Mouse (Mus musculus) lung, embryonic 15.5 days (tissue): ENCODE data around the gene Mup4. TPM values are rescaled to one million over a fixed set of nuclear protein-coding genes. Genes with fewer than 3 reads are reported as not detected.
A peak's percentile ranks its signal among the peaks of the same experiment; 100 is the strongest.
"Not testable (repeated sequence)": the region's sequence is repeated elsewhere in the genome, so short reads cannot be mapped to it uniquely, and the experiment has no call there.

ENCODE experiments used
- ATAC-seq: fragments of 200-750 bp; cut with Nextera tagmentation; 2 replicates; pipeline ENCODE4 v1.8.0; 2017; ENCODE audit warnings: moderate number of reproducible peaks, borderline replicate concordance; ENCODE audit not compliant: low FRiP score, low TSS enrichment; ENCODE audit errors: extremely low read depth
- H3K27ac ChIP-seq: fragments of 300-500 bp; sonication (generic); 2 replicates; pipeline ENCODE4 v1.5.1; 2015; ENCODE audit warnings: moderate library complexity, mild to moderate bottlenecking, inconsistent platforms
- H3K27me3 ChIP-seq: fragments of 300-500 bp; sonication (generic); 2 replicates; pipeline ENCODE4 v1.6.1; 2015; ENCODE audit warnings: inconsistent platforms
- H3K36me3 ChIP-seq: fragments of 300-500 bp; sonication (generic); 2 replicates; pipeline ENCODE4 v1.6.1; 2015; ENCODE audit warnings: inconsistent platforms
- H3K4me1 ChIP-seq: fragments of 300-500 bp; sonication (generic); 2 replicates; pipeline ENCODE4 v1.6.1; 2015; ENCODE audit warnings: inconsistent platforms
- H3K4me2 ChIP-seq: fragments of 300-500 bp; sonication (generic); 2 replicates; pipeline ENCODE4 v1.6.1; 2015; ENCODE audit warnings: inconsistent platforms, mild to moderate bottlenecking, moderate library complexity
- H3K4me3 ChIP-seq: fragments of 300-500 bp; sonication (generic); 2 replicates; pipeline ENCODE4 v1.5.1; 2015; ENCODE audit warnings: mild to moderate bottlenecking, inconsistent platforms
- H3K9ac ChIP-seq: fragments of 300-500 bp; sonication (generic); 2 replicates; pipeline ENCODE4 v1.6.1; 2015; ENCODE audit warnings: inconsistent platforms
- H3K9me3 ChIP-seq: fragments of 300-500 bp; sonication (generic); 2 replicates; pipeline ENCODE4 v1.6.1; 2016; ENCODE audit warnings: inconsistent platforms
- WGBS: fragments of 180-500 bp; shearing (Covaris S2); methylation state at CpG from one replicate; pipeline ENCODE4 v1.1.7; 2015; 5-methylcytosine and 5-hydroxymethylcytosine counted together
- polyA plus RNA-seq: library from polyadenylated mRNA; unstranded; fragments of >200 nt; fragmentation: Nextera tagmentation; extraction: Ambion mirVana; gene quantifications from 2 replicates; pipeline ENCODE4 v1.2.1, GENCODE M21; 2015

Mup4 gene
- polyA plus RNA-seq: not detected in 2 replicates

GRCm38 (mm10) chr4:59960610-59961009, at the start of gene Mup4:
Gene Mup4, minus strand, starts transcription at chr4:59960710.
- H3K4me1 ChIP-seq: no peaks in the 10 kb centered on the region
- no peak for ATAC-seq
- no peak within 1 kb of the TSS for H3K9ac ChIP-seq
- WGBS: 57% methylated on average over 3 of the region's 3 CpGs
- H3K36me3 ChIP-seq: no peaks in the 10 kb centered on the region
- no peak within 1 kb of the TSS for H3K4me2 ChIP-seq
- H3K9me3 ChIP-seq: no peaks in the 10 kb centered on the region
- H3K27ac ChIP-seq: no peak within 1 kb of the TSS
- H3K4me3 ChIP-seq: no peak within 1 kb of the TSS
- H3K27me3 ChIP-seq: no peaks in the 10 kb centered on the region

- H3K4me1 ChIP-seq, H3K27me3 ChIP-seq, H3K9me3 ChIP-seq, H3K9ac ChIP-seq, H3K4me3 ChIP-seq, H3K36me3 ChIP-seq, ATAC-seq, H3K4me2 ChIP-seq, H3K27ac ChIP-seq: not testable (repeated sequence)
Measured at GRCm38 (mm10) chr4:59997894-59998293, 37.4 kb upstream of the Mup4 start.

GRCm38 (mm10) chr4:59963405-59964344, 3.2 kb upstream of the Mup4 start, which contains the start of gene Mup6:
Gene Mup6, plus strand, starts transcription at chr4:59964294.
- ATAC-seq: no peak
- no peak within 1 kb of the TSS for H3K9ac ChIP-seq
- H3K4me2 ChIP-seq: no peak within 1 kb of the TSS
- no peaks in the 10 kb centered on the region for H3K9me3 ChIP-seq
- no peaks in the 10 kb centered on the region for H3K36me3 ChIP-seq
- no peaks in the 10 kb centered on the region for H3K4me1 ChIP-seq
- H3K27ac ChIP-seq: no peak within 1 kb of the TSS
- no peaks in the 10 kb centered on the region for H3K27me3 ChIP-seq
- H3K4me3 ChIP-seq: no peak within 1 kb of the TSS
- 44% methylated on average over 3 of the region's 3 CpGs for WGBS

GRCm38 (mm10) chr4:59937543-59937942, 23.0 kb downstream of the Mup4 start:
- Histone ChIP-seq H3K9me3 (no peaks in the 10 kb centered on the region), H3K36me3 (no peaks in the 10 kb centered on the region), H3K4me2 (no peak overlapping the region), H3K4me1 (no peaks in the 10 kb centered on the region), H3K27ac (no peak overlapping the region), H3K4me3 (no peak overlapping the region), H3K27me3 (no peaks in the 10 kb centered on the region), H3K9ac (no peak overlapping the region)
- 45% methylated on average over 2 of the region's 2 CpGs for WGBS
- ATAC-seq: no peak

GRCm38 (mm10) chr4:59932505-59933281, 27.8 kb downstream of the Mup4 start:
- H3K4me3 ChIP-seq: no peak overlapping the region
- 55% methylated on average over 6 of the region's 6 CpGs for WGBS
- H3K9me3 ChIP-seq: no peaks in the 10 kb centered on the region
- no peak overlapping the region for H3K4me2 ChIP-seq
- peak; percentile 55 for ATAC-seq
- H3K9ac ChIP-seq: no peak overlapping the region
- no peaks in the 10 kb centered on the region for H3K36me3 ChIP-seq
- H3K4me1 ChIP-seq: no peaks in the 10 kb centered on the region
- no peak overlapping the region for H3K27ac ChIP-seq
- H3K27me3 ChIP-seq: no peaks in the 10 kb centered on the region

- H3K4me3 ChIP-seq: no peak overlapping the region
- H3K36me3 ChIP-seq: no peaks in the 10 kb centered on the region
- peak; percentile 52; the same call in 1 of the 2 replicates for ATAC-seq
- H3K4me1 ChIP-seq: no peaks in the 10 kb centered on the region
- no peaks in the 10 kb centered on the region for H3K27me3 ChIP-seq
- no peaks in the 10 kb centered on the region for H3K9me3 ChIP-seq
- H3K27ac ChIP-seq: no peak overlapping the region
- no peak overlapping the region for H3K4me2 ChIP-seq
- 23% methylated on average over 6 of the region's 6 CpGs for WGBS
- H3K9ac ChIP-seq: no peak overlapping the region
Measured at GRCm38 (mm10) chr4:59928347-59928746, 32.2 kb downstream of the Mup4 start.

GRCm38 (mm10) chr4:59927666-59928065, 32.8 kb downstream of the Mup4 start:
- no peaks in the 10 kb centered on the region for H3K9me3 ChIP-seq
- ATAC-seq: peak; percentile 11; the same call in 1 of the 2 replicates
- H3K27ac ChIP-seq: no peak overlapping the region
- no peak overlapping the region for H3K4me3 ChIP-seq
- no peak overlapping the region for H3K9ac ChIP-seq
- no peaks in the 10 kb centered on the region for H3K36me3 ChIP-seq
- no peaks in the 10 kb centered on the region for H3K4me1 ChIP-seq
- H3K27me3 ChIP-seq: no peaks in the 10 kb centered on the region
- WGBS: 76% methylated on average over 3 of the region's 3 CpGs
- no peak overlapping the region for H3K4me2 ChIP-seq

- H3K9ac ChIP-seq: no peak overlapping the region
- no peaks in the 10 kb centered on the region for H3K36me3 ChIP-seq
- H3K9me3 ChIP-seq: no peaks in the 10 kb centered on the region
- H3K4me2 ChIP-seq: no peak overlapping the region
- 82% methylated on average over 9 of the region's 9 CpGs for WGBS
- no peaks in the 10 kb centered on the region for H3K27me3 ChIP-seq
- H3K4me3 ChIP-seq: no peak overlapping the region
- no peaks in the 10 kb centered on the region for H3K4me1 ChIP-seq
- H3K27ac ChIP-seq: no peak overlapping the region
- no peak for ATAC-seq
Measured at GRCm38 (mm10) chr4:59925082-59925481, 35.4 kb downstream of the Mup4 start.

GRCm38 (mm10) chr4:59917966-59918365, 42.5 kb downstream of the Mup4 start:
- H3K4me1 ChIP-seq: no peaks in the 10 kb centered on the region
- H3K27me3 ChIP-seq: peaks cover 7% of the 10 kb centered on the region; the same call in 1 of the 2 replicates
- H3K4me3 ChIP-seq: no peak overlapping the region
- no peak overlapping the region for H3K9ac ChIP-seq
- no peak for ATAC-seq
- no peak overlapping the region for H3K27ac ChIP-seq
- H3K4me2 ChIP-seq: no peak overlapping the region
- H3K36me3 ChIP-seq: no peaks in the 10 kb centered on the region
- H3K9me3 ChIP-seq: no peaks in the 10 kb centered on the region
- 87% methylated on average over 3 of the region's 3 CpGs for WGBS

- H3K4me2 ChIP-seq: peak within 1 kb of the TSS; percentile 27
- peaks cover 7% of the 10 kb centered on the region; the same call in 1 of the 2 replicates for H3K27me3 ChIP-seq
- WGBS: 13% methylated on average over 22 of the region's 22 CpGs
- H3K9me3 ChIP-seq: no peaks in the 10 kb centered on the region
- no peak within 1 kb of the TSS for H3K27ac ChIP-seq
- H3K9ac ChIP-seq: no peak within 1 kb of the TSS
- ATAC-seq: peak; percentile 52; the same call in 1 of the 2 replicates
- H3K36me3 ChIP-seq: no peaks in the 10 kb centered on the region
- no peak within 1 kb of the TSS for H3K4me3 ChIP-seq
- no peaks in the 10 kb centered on the region for H3K4me1 ChIP-seq
Measured at GRCm38 (mm10) chr4:59914608-59915403, 45.7 kb downstream of the Mup4 start, which contains the start of gene Slc46a2. Gene Slc46a2, minus strand, starts transcription at chr4:59915056.

GRCm38 (mm10) chr4:59908785-59909184, 51.7 kb downstream of the Mup4 start:
- Histone ChIP-seq H3K27me3 (peaks cover under 1% of the 10 kb centered on the region; the same call in 1 of the 2 replicates), H3K9ac (no peak overlapping the region), H3K27ac (no peak overlapping the region), H3K4me3 (no peak overlapping the region), H3K4me2 (no peak overlapping the region), H3K36me3 (no peaks in the 10 kb centered on the region), H3K4me1 (no peaks in the 10 kb centered on the region), H3K9me3 (no peaks in the 10 kb centered on the region)
- 96% methylated on average over 2 of the region's 2 CpGs for WGBS
- no peak for ATAC-seq
